Mouse (Mus musculus) kidney, postnatal 4 days (tissue): ENCODE data around the gene Cdh12.
"Not testable (repeated sequence)": the region's sequence is repeated elsewhere in the genome, so short reads cannot be mapped to it uniquely, and the experiment has no call there.

Experiments
- DNase-seq, 2 experiments: peaks; one replicate each; pipeline ENCODE4 v3.0.0; 2021; ENCODE audit warnings: mixed read lengths in 2 of 2

Cdh12 gene

GRCm38 (mm10) chr15:21109889-21110500 is 660.9 kb downstream of the Cdh12 start:
- no peak for DNase-seq

- DNase-seq: peak in 1 of 2 experiments; percentile 3
These were observed 662.0 kb downstream of the Cdh12 start for GRCm38 (mm10) chr15:21110874-21111603.

- not testable (repeated sequence) for DNase-seq
These were observed 665.7 kb downstream of the Cdh12 start for GRCm38 (mm10) chr15:21114775-21115174.

GRCm38 (mm10) chr15:21130660-21131059 is 681.6 kb downstream of the Cdh12 start:
- no peak for DNase-seq

- no peak for DNase-seq
These were observed 683.9 kb downstream of the Cdh12 start for GRCm38 (mm10) chr15:21132999-21133398.

GRCm38 (mm10) chr15:21146896-21147295 is 697.8 kb downstream of the Cdh12 start:
- DNase-seq: no peak

GRCm38 (mm10) chr15:21153602-21154001 is 704.5 kb downstream of the Cdh12 start:
- no peak for DNase-seq

- no peak for DNase-seq
These were observed 730.7 kb downstream of the Cdh12 start for GRCm38 (mm10) chr15:21179727-21180126.

- DNase-seq: no peak
These were observed 731.1 kb downstream of the Cdh12 start for GRCm38 (mm10) chr15:21180191-21180590.

GRCm38 (mm10) chr15:21185799-21186198 is 736.7 kb downstream of the Cdh12 start:
- DNase-seq: no peak

- not testable (repeated sequence) for DNase-seq
These were observed 761.0 kb downstream of the Cdh12 start for GRCm38 (mm10) chr15:21210089-21210488.

- DNase-seq: no peak
These were observed 773.9 kb downstream of the Cdh12 start for GRCm38 (mm10) chr15:21223006-21223405.

- no peak for DNase-seq
These were observed 812.3 kb downstream of the Cdh12 start for GRCm38 (mm10) chr15:21261318-21261717.

- DNase-seq: no peak
These were observed 820.8 kb downstream of the Cdh12 start for GRCm38 (mm10) chr15:21269856-21270255.

GRCm38 (mm10) chr15:21297051-21297450 is 848.0 kb downstream of the Cdh12 start:
- no peak for DNase-seq

- DNase-seq: no peak
These were observed 866.4 kb downstream of the Cdh12 start for GRCm38 (mm10) chr15:21315457-21315856.

GRCm38 (mm10) chr15:21343853-21344252 is 894.8 kb downstream of the Cdh12 start:
- DNase-seq: no peak

- no peak for DNase-seq
These were observed 895.3 kb downstream of the Cdh12 start for GRCm38 (mm10) chr15:21344323-21344722.

- DNase-seq: no peak
These were observed 895.7 kb downstream of the Cdh12 start for GRCm38 (mm10) chr15:21344749-21345148.

- no peak for DNase-seq
These were observed 906.5 kb downstream of the Cdh12 start for GRCm38 (mm10) chr15:21355356-21356101.

GRCm38 (mm10) chr15:21366366-21366765 is 917.3 kb downstream of the Cdh12 start:
- DNase-seq: no peak

- DNase-seq: no peak
These were observed 926.4 kb downstream of the Cdh12 start for GRCm38 (mm10) chr15:21375460-21375859.

GRCm38 (mm10) chr15:21375871-21376270 is 926.8 kb downstream of the Cdh12 start:
- DNase-seq: no peak

GRCm38 (mm10) chr15:21391442-21391841 is 942.4 kb downstream of the Cdh12 start:
- not testable (repeated sequence) for DNase-seq
